Mouse (Mus musculus) lung, postnatal 0 days (tissue): Measurements from ENCODE around the gene Hoxc6. TPM values are rescaled to one million over a fixed set of nuclear protein-coding genes. Genes with fewer than 3 reads are reported as not detected.

Experiments used
- ATAC-seq: fragments of 200-750 bp; cut with Nextera tagmentation; 2 replicates; pipeline ENCODE4 v1.8.0; 2017; ENCODE audit warnings: moderate library complexity
- DNase-seq: peaks from one replicate; pipeline ENCODE4 v3.0.0-alpha.2; 2016; ENCODE audit warnings: low spot score
- H3K27ac ChIP-seq: fragments of 300-500 bp; sonication (generic); 2 replicates; pipeline ENCODE4 v1.5.1; 2014; ENCODE audit warnings: antibody characterized with exemption, mild to moderate bottlenecking, low read length, mixed read lengths
- H3K27me3 ChIP-seq: fragments of 300-500 bp; sonication (generic); replicated peaks from 2 replicates; pipeline ENCODE4 v1.6.1; 2014; ENCODE audit warnings: low read length, mixed read lengths; ENCODE audit not compliant: insufficient read depth
- H3K36me3 ChIP-seq: fragments of 300-500 bp; sonication (generic); 2 replicates; pipeline ENCODE4 v1.6.1; 2014; ENCODE audit warnings: low read length, mixed read lengths; ENCODE audit not compliant: insufficient read depth
- H3K4me1 ChIP-seq: fragments of 300-500 bp; sonication (generic); 2 replicates; pipeline ENCODE4 v1.6.1; 2014; ENCODE audit warnings: antibody characterized with exemption, low read depth, low read length, mixed read lengths; ENCODE audit not compliant: insufficient read depth
- H3K4me2 ChIP-seq: fragments of 300-500 bp; sonication (generic); replicated peaks from 2 replicates; pipeline ENCODE4 v1.6.1; 2014; ENCODE audit warnings: low read depth, mild to moderate bottlenecking, low read length, moderate library complexity, mixed read lengths
- H3K4me3 ChIP-seq: fragments of 300-500 bp; sonication (generic); 2 replicates; pipeline ENCODE4 v1.5.1; 2014; ENCODE audit warnings: low read depth, low read length
- H3K9ac ChIP-seq: fragments of 300-500 bp; sonication (generic); replicated peaks from 2 replicates; pipeline ENCODE4 v1.6.1; 2014; ENCODE audit warnings: low read depth, mild to moderate bottlenecking
- H3K9me3 ChIP-seq: fragments of 300-500 bp; sonication (generic); 2 replicates; pipeline ENCODE4 v1.6.1; 2016; ENCODE audit warnings: low read length, mixed read lengths
- CTCF ChIP-seq: IDR thresholded peaks from 2 replicates; pipeline ENCODE4 v1.5.1; 2016; ENCODE audit warnings: antibody characterized with exemption, mild to moderate bottlenecking
- EP300 ChIP-seq: IDR thresholded peaks from 2 replicates; pipeline ENCODE4 v1.6.1; 2016; ENCODE audit warnings: antibody characterized with exemption, mild to moderate bottlenecking, control low read depth
- WGBS: fragments of 180-500 bp; shearing (Covaris S2); extraction: QIAGEN DNeasy Blood & Tissue Kit; methylation state at CpG from one replicate; pipeline ENCODE4 v1.1.7; 2014; 5-methylcytosine and 5-hydroxymethylcytosine counted together
- polyA plus RNA-seq: library from polyadenylated mRNA; unstranded; fragments of >200 nt; fragmentation: Nextera tagmentation; extraction: Ambion mirVana; gene quantifications from 2 replicates; pipeline ENCODE4 v1.2.1, GENCODE M21; 2015

The Hoxc6 gene
- polyA plus RNA-seq, 1 experiment from 2014 or later: not detected

- Histone ChIP-seq H3K27ac (no peak overlapping the region), H3K4me2 (no peak overlapping the region), H3K9ac (no peak overlapping the region), H3K9me3 (no peaks in the 10 kb centered on the region), H3K27me3 (peaks cover 89% of the 10 kb centered on the region), H3K4me3 (no peak overlapping the region), H3K36me3 (no peaks in the 10 kb centered on the region), H3K4me1 (no peaks in the 10 kb centered on the region)
- DNase-seq (no peak), ATAC-seq (no peak)
- 5% methylated on average over 11 of the region's 11 CpGs for WGBS
- TF ChIP-seq EP300 (no peak), CTCF (no peak)
Measured at GRCm38 (mm10) chr15:102980352-102980751, 17.7 kb upstream of the Hoxc6 start.

- H3K4me2 ChIP-seq: no peak overlapping the region
- no peaks in the 10 kb centered on the region for H3K4me1 ChIP-seq
- H3K27me3 ChIP-seq: peaks cover 89% of the 10 kb centered on the region
- no peak overlapping the region for H3K9ac ChIP-seq
- no peak overlapping the region for H3K27ac ChIP-seq
- no peaks in the 10 kb centered on the region for H3K36me3 ChIP-seq
- DNase-seq (no peak), ATAC-seq (no peak)
- no peaks in the 10 kb centered on the region for H3K9me3 ChIP-seq
- 1% methylated on average over 14 of the region's 14 CpGs for WGBS
- TF ChIP-seq EP300 (no peak), CTCF (no peak)
- H3K4me3 ChIP-seq: no peak overlapping the region; the same call in 1 of the 2 replicates
Measured at GRCm38 (mm10) chr15:102980912-102981311, 17.1 kb upstream of the Hoxc6 start.

- under 1% methylated on average over 80 of the region's 88 CpGs for WGBS
- peak overlapping the region; percentile 8; the same call in 1 of the 2 replicates for H3K4me3 ChIP-seq
- peak overlapping the region; percentile 25; the same call in 1 of the 2 replicates for H3K4me2 ChIP-seq
- TF ChIP-seq CTCF (no peak), EP300 (no peak)
- H3K27me3 ChIP-seq: peaks cover 90% of the 10 kb centered on the region
- H3K4me1 ChIP-seq: no peaks in the 10 kb centered on the region
- no peaks in the 10 kb centered on the region for H3K9me3 ChIP-seq
- ATAC-seq: no peak
- no peak overlapping the region for H3K27ac ChIP-seq
- DNase-seq: no peak
- H3K9ac ChIP-seq: no peak overlapping the region
- H3K36me3 ChIP-seq: no peaks in the 10 kb centered on the region
Measured at GRCm38 (mm10) chr15:102981379-102982288, 16.4 kb upstream of the Hoxc6 start.

GRCm38 (mm10) chr15:102983716-102984115, 14.3 kb upstream of the Hoxc6 start:
- Histone ChIP-seq H3K4me3 (no peak overlapping the region), H3K36me3 (no peaks in the 10 kb centered on the region), H3K4me1 (no peaks in the 10 kb centered on the region), H3K9me3 (no peaks in the 10 kb centered on the region), H3K27me3 (peaks cover 90% of the 10 kb centered on the region), H3K9ac (no peak overlapping the region), H3K27ac (no peak overlapping the region), H3K4me2 (no peak overlapping the region)
- TF ChIP-seq CTCF (no peak), EP300 (no peak)
- ATAC-seq: no peak
- no peak for DNase-seq
- WGBS: 5% methylated on average over 12 of the region's 12 CpGs

GRCm38 (mm10) chr15:102984521-102984920, 13.5 kb upstream of the Hoxc6 start:
- Histone ChIP-seq H3K9me3 (no peaks in the 10 kb centered on the region), H3K27me3 (peaks cover 90% of the 10 kb centered on the region), H3K36me3 (no peaks in the 10 kb centered on the region), H3K27ac (no peak overlapping the region), H3K4me2 (no peak overlapping the region), H3K9ac (no peak overlapping the region), H3K4me3 (no peak overlapping the region), H3K4me1 (no peaks in the 10 kb centered on the region)
- 5% methylated on average over 10 of the region's 10 CpGs for WGBS
- TF ChIP-seq EP300: no peak
- no peak for TF ChIP-seq CTCF
- DNase-seq (no peak), ATAC-seq (no peak)

- Histone ChIP-seq H3K4me1 (no peaks in the 10 kb centered on the region), H3K9me3 (no peaks in the 10 kb centered on the region), H3K4me3 (no peak overlapping the region), H3K9ac (no peak overlapping the region), H3K4me2 (no peak overlapping the region), H3K27me3 (peaks cover 90% of the 10 kb centered on the region), H3K27ac (no peak overlapping the region), H3K36me3 (no peaks in the 10 kb centered on the region)
- 12% methylated on average over 3 of the region's 3 CpGs for WGBS
- TF ChIP-seq CTCF (no peak), EP300 (no peak)
- no peak for DNase-seq
- ATAC-seq: no peak
Measured at GRCm38 (mm10) chr15:102984925-102985324, 13.1 kb upstream of the Hoxc6 start.
